Mouse (Mus musculus) macrophage (primary cell): ENCODE results near the gene Pkdrej. TPM values are rescaled to one million over a fixed set of nuclear protein-coding genes. Genes with fewer than 3 reads are reported as not detected.

ENCODE experiments used
- H3K27ac ChIP-seq: fragments of 350-480 bp; formaldehyde crosslinking; 2 replicates; pipeline ENCODE4 v1.9.0; 2021
- H3K36me3 ChIP-seq: fragments of 350-480 bp; formaldehyde crosslinking; 2 replicates; pipeline ENCODE4 v1.9.0; 2021; ENCODE audit errors: inconsistent target
- H3K4me3 ChIP-seq: fragments of 350-480 bp; formaldehyde crosslinking; 2 replicates; pipeline ENCODE4 v1.9.0; 2021; ENCODE audit errors: inconsistent target
- H3K79me2 ChIP-seq: fragments of 350-480 bp; formaldehyde crosslinking; 2 replicates; pipeline ENCODE4 v1.9.0; 2021; ENCODE audit errors: inconsistent target
- WGBS: methylation state at CpG from one replicate; pipeline ENCODE4 v1.1.7; 2026; ENCODE audit warnings: inconsistent platforms; ENCODE audit not compliant: missing documents; 5-methylcytosine and 5-hydroxymethylcytosine counted together
- polyA plus RNA-seq: library from polyadenylated mRNA; stranded (reverse); fragments of 250-400 nt; gene quantifications from 3 replicates; pipeline ENCODE4 v1.2.4, GENCODE M21; 2018; ENCODE audit warnings: inconsistent platforms

The Pkdrej gene
- polyA plus RNA-seq, 1 experiment from 2014 or later, result not detected

- Histone ChIP-seq H3K27ac (no peak overlapping the region), H3K79me2 (no peaks in the 10 kb centered on the region), H3K4me3 (no peak overlapping the region), H3K36me3 (no peaks in the 10 kb centered on the region)
- WGBS, result 85% methylated on average over 5 of the region's 5 CpGs
These were observed 7.9 kb upstream of the Pkdrej start for GRCm38 (mm10) chr15:85829470-85829869.

- Histone ChIP-seq H3K27ac (no peak overlapping the region), H3K79me2 (no peaks in the 10 kb centered on the region), H3K36me3 (no peaks in the 10 kb centered on the region), H3K4me3 (no peak overlapping the region)
- WGBS, result 87% methylated on average over 4 of the region's 4 CpGs
These were observed 6.5 kb upstream of the Pkdrej start for GRCm38 (mm10) chr15:85828071-85828470.

- H3K27ac ChIP-seq, result no peak overlapping the region
- no peaks in the 10 kb centered on the region for H3K36me3 ChIP-seq
- WGBS, result 76% methylated on average over 5 of the region's 5 CpGs
- no peak overlapping the region for H3K4me3 ChIP-seq
- no peaks in the 10 kb centered on the region for H3K79me2 ChIP-seq
These were observed 5.1 kb upstream of the Pkdrej start for GRCm38 (mm10) chr15:85826676-85827075.

GRCm38 (mm10) chr15:85822011-85822359, 451 bp upstream of the Pkdrej start:
- Histone ChIP-seq H3K27ac (no peak overlapping the region), H3K4me3 (no peak overlapping the region), H3K36me3 (no peaks in the 10 kb centered on the region), H3K79me2 (no peaks in the 10 kb centered on the region)
- 44% methylated on average over 4 of the region's 4 CpGs for WGBS

GRCm38 (mm10) chr15:85813428-85813827, 8.1 kb downstream of the Pkdrej start:
- WGBS, result 87% methylated on average over 10 of the region's 10 CpGs
- H3K79me2 ChIP-seq, result no peaks in the 10 kb centered on the region
- no peaks in the 10 kb centered on the region for H3K36me3 ChIP-seq
- H3K27ac ChIP-seq, result no peak overlapping the region
- H3K4me3 ChIP-seq, result no peak overlapping the region

GRCm38 (mm10) chr15:85811535-85812277, 9.8 kb downstream of the Pkdrej start, which contains the start of gene Cdpf1:
Gene Cdpf1, minus strand, starts transcription at chr15:85811697.
- Histone ChIP-seq H3K79me2 (no peaks in the 10 kb centered on the region), H3K4me3 (peak within 1 kb of the TSS; percentile 73), H3K27ac (peak within 1 kb of the TSS; percentile 65), H3K36me3 (no peaks in the 10 kb centered on the region)
- WGBS, result 2% methylated on average over 31 of the region's 36 CpGs

GRCm38 (mm10) chr15:85810806-85811521, 10.6 kb downstream of the Pkdrej start:
- WGBS, result 4% methylated on average over 36 of the region's 36 CpGs

GRCm38 (mm10) chr15:85810462-85810805, 11.1 kb downstream of the Pkdrej start:
- no peaks in the 10 kb centered on the region for H3K36me3 ChIP-seq
- peak overlapping the region; percentile 65; the same call in 1 of the 2 replicates for H3K27ac ChIP-seq
- peak overlapping the region; percentile 73 for H3K4me3 ChIP-seq
- WGBS, result 93% methylated on average over 5 of the region's 5 CpGs
- no peaks in the 10 kb centered on the region for H3K79me2 ChIP-seq

More at GRCm38 (mm10) chr15:85810806-85811521, 10.6 kb downstream of the Pkdrej start:
- Histone ChIP-seq H3K79me2 (no peaks in the 10 kb centered on the region), H3K36me3 (no peaks in the 10 kb centered on the region), H3K27ac (peak overlapping the region; percentile 65), H3K4me3 (peak overlapping the region; percentile 73)

GRCm38 (mm10) chr15:85809091-85809490, 12.4 kb downstream of the Pkdrej start:
- Histone ChIP-seq H3K79me2 (no peaks in the 10 kb centered on the region), H3K27ac (no peak overlapping the region)
- WGBS, result 85% methylated on average over 12 of the region's 12 CpGs

GRCm38 (mm10) chr15:85808434-85808833, 13.1 kb downstream of the Pkdrej start:
- no peaks in the 10 kb centered on the region for H3K79me2 ChIP-seq
- WGBS, result 96% methylated on average over 8 of the region's 8 CpGs
- H3K4me3 ChIP-seq, result no peak overlapping the region
- H3K36me3 ChIP-seq, result no peaks in the 10 kb centered on the region
- no peak overlapping the region for H3K27ac ChIP-seq

More at GRCm38 (mm10) chr15:85809091-85809490, 12.4 kb downstream of the Pkdrej start:
- H3K4me3 ChIP-seq, result no peak overlapping the region
- H3K36me3 ChIP-seq, result no peaks in the 10 kb centered on the region

GRCm38 (mm10) chr15:85808031-85808430, 13.5 kb downstream of the Pkdrej start:
- Histone ChIP-seq H3K27ac (no peak overlapping the region), H3K4me3 (no peak overlapping the region), H3K79me2 (no peaks in the 10 kb centered on the region), H3K36me3 (no peaks in the 10 kb centered on the region)
- 68% methylated on average over 6 of the region's 6 CpGs for WGBS

GRCm38 (mm10) chr15:85807404-85807803, 14.1 kb downstream of the Pkdrej start:
- H3K4me3 ChIP-seq, result no peak overlapping the region
- no peaks in the 10 kb centered on the region for H3K36me3 ChIP-seq
- H3K27ac ChIP-seq, result no peak overlapping the region
- no peaks in the 10 kb centered on the region for H3K79me2 ChIP-seq
- WGBS, result 94% methylated on average over 4 of the region's 4 CpGs

- WGBS, result 93% methylated on average over 4 of the region's 4 CpGs
- Histone ChIP-seq H3K27ac (no peak overlapping the region), H3K4me3 (no peak overlapping the region), H3K79me2 (no peaks in the 10 kb centered on the region), H3K36me3 (no peaks in the 10 kb centered on the region)
These were observed 14.6 kb downstream of the Pkdrej start for GRCm38 (mm10) chr15:85806886-85807285.

GRCm38 (mm10) chr15:85802931-85803330, 18.6 kb downstream of the Pkdrej start:
- H3K4me3 ChIP-seq, result no peak overlapping the region
- no peak overlapping the region for H3K27ac ChIP-seq
- no peaks in the 10 kb centered on the region for H3K36me3 ChIP-seq
- H3K79me2 ChIP-seq, result no peaks in the 10 kb centered on the region
- 100% methylated on average over 2 of the region's 2 CpGs for WGBS

- no peaks in the 10 kb centered on the region for H3K79me2 ChIP-seq
- no peak overlapping the region for H3K27ac ChIP-seq
- no peak overlapping the region for H3K4me3 ChIP-seq
- 94% methylated on average over 8 of the region's 8 CpGs for WGBS
- H3K36me3 ChIP-seq, result no peaks in the 10 kb centered on the region
These were observed 22.9 kb downstream of the Pkdrej start for GRCm38 (mm10) chr15:85798676-85799075.
